Mouse (Mus musculus): ENCODE results near the gene Olfr1424. TPM values are rescaled to one million over a fixed set of nuclear protein-coding genes. Genes with fewer than 3 reads are reported as not detected.

Gene Olfr1424
- polyA plus RNA-seq, 1 experiment from 2014 or later: not detected

DNA sequence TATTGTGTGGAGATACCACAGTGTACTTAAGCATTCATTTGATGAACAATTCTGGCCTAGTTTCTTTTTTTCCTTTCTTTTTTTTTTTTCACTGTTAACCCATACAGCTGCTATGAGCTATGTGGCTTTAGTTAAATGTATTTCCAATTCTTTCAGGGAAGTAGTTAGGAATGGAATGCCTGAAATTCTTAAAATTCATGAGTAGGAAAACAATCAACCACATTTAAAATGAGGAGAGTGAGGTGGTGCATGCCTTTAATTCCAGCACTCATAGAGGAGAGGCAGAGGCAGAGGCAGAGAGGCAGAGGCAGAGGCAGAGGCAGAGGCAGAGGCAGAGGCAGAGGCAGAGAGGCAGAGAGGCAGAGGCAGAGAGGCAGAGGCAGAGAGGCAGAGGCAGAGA is 24.8 kb downstream of the Olfr1424 start:
- DNase-seq (ENCODE audit: low spot score) (no peak), ATAC-seq (ENCODE audit: low FRiP score) (no peak)
- H3K4me3 ChIP-seq (ENCODE audit: low read depth, low read length): no peak overlapping the region
- H3K27me3 ChIP-seq (ENCODE audit: control insufficient read depth, insufficient read depth, low read length): no peaks in the 10 kb centered on the region
- no peak overlapping the region for H3K4me2 ChIP-seq (replicated peaks; ENCODE audit: low read depth, low read length)
- no peaks in the 10 kb centered on the region for H3K9me3 ChIP-seq (ENCODE audit: control insufficient read depth, low read length)
- H3K4me1 ChIP-seq (replicated peaks; ENCODE audit: control insufficient read depth, insufficient read depth, low read length): no peaks in the 10 kb centered on the region
- H3K36me3 ChIP-seq (ENCODE audit: control insufficient read depth, insufficient read depth, low read length): no peaks in the 10 kb centered on the region
- no peak overlapping the region for H3K27ac ChIP-seq (ENCODE audit: low read depth, low read length)
- no peak overlapping the region for H3K9ac ChIP-seq (ENCODE audit: low read depth, low read length)

DNA sequence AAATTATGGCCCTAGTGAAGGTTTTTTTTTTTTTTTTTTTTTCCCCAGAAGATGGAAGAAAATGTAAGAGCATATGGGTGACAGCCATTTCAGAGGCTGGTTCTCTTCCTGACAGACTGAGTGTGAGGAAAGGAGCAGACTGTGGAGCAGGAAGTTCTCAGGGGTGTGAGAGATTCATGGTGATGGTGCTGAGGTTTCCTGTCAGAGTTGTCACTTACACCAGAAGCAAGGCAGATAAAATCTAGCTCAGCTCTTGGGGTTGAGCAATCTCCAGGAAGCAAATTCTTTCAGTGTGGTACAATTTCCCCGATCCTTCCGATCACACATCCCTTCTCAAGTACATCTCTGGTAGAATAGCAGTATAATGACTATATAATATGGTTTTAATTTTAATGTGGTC is 35.9 kb downstream of the Olfr1424 start:
- H3K4me3 ChIP-seq (ENCODE audit: low read depth, low read length): no peak overlapping the region
- no peak for ATAC-seq (ENCODE audit: low FRiP score)
- no peaks in the 10 kb centered on the region for H3K27me3 ChIP-seq (ENCODE audit: control insufficient read depth, insufficient read depth, low read length)
- H3K9ac ChIP-seq (ENCODE audit: low read depth, low read length): no peak overlapping the region
- no peaks in the 10 kb centered on the region for H3K9me3 ChIP-seq (ENCODE audit: control insufficient read depth, low read length)
- no peaks in the 10 kb centered on the region for H3K4me1 ChIP-seq (replicated peaks; ENCODE audit: control insufficient read depth, insufficient read depth, low read length)
- H3K36me3 ChIP-seq (ENCODE audit: control insufficient read depth, insufficient read depth, low read length): no peaks in the 10 kb centered on the region
- no peak overlapping the region for H3K27ac ChIP-seq (ENCODE audit: low read depth, low read length)
- DNase-seq (ENCODE audit: low spot score): no peak
- no peak overlapping the region for H3K4me2 ChIP-seq (replicated peaks; ENCODE audit: low read depth, low read length)
- WGBS: 81% methylated on average over 2 of the region's 2 CpGs

DNA sequence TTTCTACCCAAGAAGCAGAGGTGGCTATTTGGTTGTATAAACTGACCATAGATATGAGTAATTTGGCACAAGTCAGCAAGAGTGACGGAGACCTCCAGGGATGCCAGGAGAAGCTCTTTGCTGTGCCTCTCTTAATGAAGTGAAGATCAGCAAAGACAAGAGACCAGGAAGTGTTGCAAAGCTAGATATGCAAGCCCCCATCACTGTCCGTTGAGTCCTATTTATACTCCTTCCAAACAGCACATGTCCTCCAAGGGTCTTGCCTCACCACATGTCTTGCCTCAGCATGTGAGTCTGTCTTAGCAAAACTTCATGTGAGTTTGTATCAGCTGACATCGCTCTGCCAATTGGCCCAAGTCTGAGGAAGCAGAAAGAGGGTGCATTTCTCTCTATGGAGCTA is 37.1 kb downstream of the Olfr1424 start:
- Histone ChIP-seq H3K4me2 (replicated peaks; ENCODE audit: low read depth, low read length) (no peak overlapping the region), H3K36me3 (ENCODE audit: control insufficient read depth, insufficient read depth, low read length) (no peaks in the 10 kb centered on the region), H3K4me3 (ENCODE audit: low read depth, low read length) (no peak overlapping the region), H3K27me3 (ENCODE audit: control insufficient read depth, insufficient read depth, low read length) (no peaks in the 10 kb centered on the region), H3K4me1 (replicated peaks; ENCODE audit: control insufficient read depth, insufficient read depth, low read length) (no peaks in the 10 kb centered on the region), H3K9ac (ENCODE audit: low read depth, low read length) (no peak overlapping the region), H3K9me3 (ENCODE audit: control insufficient read depth, low read length) (no peaks in the 10 kb centered on the region), H3K27ac (ENCODE audit: low read depth, low read length) (no peak overlapping the region)
- DNase-seq (ENCODE audit: low spot score) (no peak), ATAC-seq (ENCODE audit: low FRiP score) (no peak)
- 91% methylated on average over 3 of the region's 3 CpGs for WGBS

DNA sequence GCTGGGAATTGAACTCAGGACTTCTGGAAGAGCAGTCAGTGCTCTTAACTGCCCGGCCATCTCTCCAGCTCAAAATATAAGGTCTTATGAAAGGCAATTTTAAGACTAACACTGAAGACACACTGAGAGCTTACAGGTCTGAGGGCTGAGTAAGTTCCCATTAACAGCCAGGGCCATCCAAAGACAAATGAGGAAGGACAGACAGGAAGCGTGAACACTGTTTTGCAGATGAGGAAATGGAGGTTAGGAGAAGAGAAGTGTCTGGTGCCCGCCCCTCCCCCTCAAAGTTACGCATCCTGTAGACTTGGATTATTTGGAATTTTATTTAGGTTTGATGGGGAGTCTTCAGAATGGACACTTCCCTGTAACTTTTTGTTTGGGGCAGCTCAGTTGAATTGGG is 38.3 kb downstream of the Olfr1424 start:
- Histone ChIP-seq H3K9ac (ENCODE audit: low read depth, low read length) (no peak overlapping the region), H3K4me3 (ENCODE audit: low read depth, low read length) (no peak overlapping the region), H3K27me3 (ENCODE audit: control insufficient read depth, insufficient read depth, low read length) (no peaks in the 10 kb centered on the region), H3K9me3 (ENCODE audit: control insufficient read depth, low read length) (no peaks in the 10 kb centered on the region), H3K4me1 (replicated peaks; ENCODE audit: control insufficient read depth, insufficient read depth, low read length) (no peaks in the 10 kb centered on the region), H3K36me3 (ENCODE audit: control insufficient read depth, insufficient read depth, low read length) (no peaks in the 10 kb centered on the region), H3K27ac (ENCODE audit: low read depth, low read length) (no peak overlapping the region), H3K4me2 (replicated peaks; ENCODE audit: low read depth, low read length) (no peak overlapping the region)
- no peak for DNase-seq (ENCODE audit: low spot score)
- ATAC-seq (ENCODE audit: low FRiP score): no peak
- 92% methylated on average over 4 of the region's 4 CpGs for WGBS

DNA sequence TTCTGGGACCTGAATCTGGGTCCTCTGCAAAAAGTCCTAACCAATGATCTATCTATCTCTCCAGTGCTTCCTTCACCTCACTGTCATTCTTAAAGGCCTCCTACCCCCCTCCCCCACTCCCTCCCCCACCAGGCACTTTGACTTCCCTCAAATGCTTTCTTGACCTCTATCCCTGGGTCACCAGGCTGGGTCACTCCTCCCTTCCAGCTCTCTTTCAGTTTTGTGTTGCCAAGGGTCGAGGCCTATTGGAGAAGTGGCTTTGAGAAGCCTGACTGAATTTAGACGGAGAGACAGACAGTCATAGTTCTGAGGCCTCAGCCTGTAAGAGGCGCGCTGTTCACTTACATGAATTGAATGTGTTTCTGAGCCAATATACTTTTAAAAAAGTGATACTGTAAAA is 46.3 kb downstream of the Olfr1424 start:
- Histone ChIP-seq H3K27ac (ENCODE audit: low read depth, low read length) (no peak overlapping the region), H3K4me2 (replicated peaks; ENCODE audit: low read depth, low read length) (no peak overlapping the region), H3K9ac (ENCODE audit: low read depth, low read length) (no peak overlapping the region), H3K4me3 (ENCODE audit: low read depth, low read length) (no peak overlapping the region), H3K36me3 (ENCODE audit: control insufficient read depth, insufficient read depth, low read length) (no peaks in the 10 kb centered on the region), H3K9me3 (ENCODE audit: control insufficient read depth, low read length) (no peaks in the 10 kb centered on the region), H3K27me3 (ENCODE audit: control insufficient read depth, insufficient read depth, low read length) (no peaks in the 10 kb centered on the region), H3K4me1 (replicated peaks; ENCODE audit: control insufficient read depth, insufficient read depth, low read length) (no peaks in the 10 kb centered on the region)
- DNase-seq (ENCODE audit: low spot score) (no peak), ATAC-seq (ENCODE audit: low FRiP score) (no peak)
- WGBS: 59% methylated on average over 4 of the region's 4 CpGs

DNA sequence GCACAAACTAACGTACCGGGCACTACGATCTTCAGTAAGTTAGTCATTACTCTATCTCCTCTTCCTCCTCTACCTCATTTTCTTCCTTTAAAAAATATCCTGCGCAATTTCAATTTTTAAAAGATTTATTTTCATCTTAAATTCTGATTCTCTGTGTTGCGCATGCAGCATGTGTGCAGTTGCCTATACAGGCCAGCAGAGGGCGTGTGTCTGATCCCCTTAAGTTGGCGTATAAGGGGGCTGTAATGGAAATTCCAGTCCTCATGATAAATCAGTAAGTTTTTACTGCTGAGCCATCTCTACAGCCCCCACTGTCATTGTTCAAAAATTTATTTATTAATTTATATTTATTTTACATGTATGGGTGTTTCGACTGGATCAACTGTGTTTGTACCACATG is 46.8 kb downstream of the Olfr1424 start:
- Histone ChIP-seq H3K27ac (ENCODE audit: low read depth, low read length) (no peak overlapping the region), H3K27me3 (ENCODE audit: control insufficient read depth, insufficient read depth, low read length) (no peaks in the 10 kb centered on the region), H3K4me2 (replicated peaks; ENCODE audit: low read depth, low read length) (no peak overlapping the region), H3K9me3 (ENCODE audit: control insufficient read depth, low read length) (no peaks in the 10 kb centered on the region), H3K9ac (ENCODE audit: low read depth, low read length) (no peak overlapping the region), H3K36me3 (ENCODE audit: control insufficient read depth, insufficient read depth, low read length) (no peaks in the 10 kb centered on the region), H3K4me1 (replicated peaks; ENCODE audit: control insufficient read depth, insufficient read depth, low read length) (no peaks in the 10 kb centered on the region), H3K4me3 (ENCODE audit: low read depth, low read length) (no peak overlapping the region)
- DNase-seq (ENCODE audit: low spot score): no peak
- WGBS: 69% methylated on average over 8 of the region's 8 CpGs
- ATAC-seq (ENCODE audit: low FRiP score): no peak

DNA sequence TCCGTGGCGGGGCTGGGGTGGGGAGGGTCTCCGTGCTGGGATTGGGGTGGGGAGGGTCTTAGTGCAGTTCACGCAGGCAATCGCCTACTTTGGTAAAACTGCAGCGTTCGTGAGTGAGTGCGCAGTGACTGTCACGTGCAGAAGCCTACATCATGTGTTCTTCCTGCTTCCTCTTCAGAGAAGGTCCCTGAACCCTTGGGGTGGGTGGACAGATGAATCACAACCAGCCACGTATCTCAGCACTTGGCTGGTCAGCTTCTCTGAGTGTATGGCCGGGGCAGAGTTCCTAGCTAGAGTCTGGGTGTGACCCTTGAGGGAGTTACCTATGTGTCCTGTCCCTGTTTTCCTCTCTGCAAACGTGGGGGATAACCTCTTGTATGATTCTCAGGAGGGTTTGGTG is 49.3 kb downstream of the Olfr1424 start:
- H3K4me1 ChIP-seq (replicated peaks; ENCODE audit: control insufficient read depth, insufficient read depth, low read length): no peaks in the 10 kb centered on the region
- H3K9ac ChIP-seq (ENCODE audit: low read depth, low read length): 0 out of 2 replicates have a peak overlapping the region, but pooled peaks have one; percentile 31
- H3K27me3 ChIP-seq (ENCODE audit: control insufficient read depth, insufficient read depth, low read length): no peaks in the 10 kb centered on the region
- H3K36me3 ChIP-seq (ENCODE audit: control insufficient read depth, insufficient read depth, low read length): no peaks in the 10 kb centered on the region
- DNase-seq (ENCODE audit: low spot score) (peak; percentile 49), ATAC-seq (ENCODE audit: low FRiP score) (no peak)
- no peak overlapping the region for H3K27ac ChIP-seq (ENCODE audit: low read depth, low read length)
- 0% methylated on average over 10 of the region's 12 CpGs for WGBS
- peak overlapping the region; percentile 63 for H3K4me3 ChIP-seq (ENCODE audit: low read depth, low read length)
- H3K4me2 ChIP-seq (replicated peaks; ENCODE audit: low read depth, low read length): peak overlapping the region; percentile 43
- no peaks in the 10 kb centered on the region for H3K9me3 ChIP-seq (ENCODE audit: control insufficient read depth, low read length)

DNA sequence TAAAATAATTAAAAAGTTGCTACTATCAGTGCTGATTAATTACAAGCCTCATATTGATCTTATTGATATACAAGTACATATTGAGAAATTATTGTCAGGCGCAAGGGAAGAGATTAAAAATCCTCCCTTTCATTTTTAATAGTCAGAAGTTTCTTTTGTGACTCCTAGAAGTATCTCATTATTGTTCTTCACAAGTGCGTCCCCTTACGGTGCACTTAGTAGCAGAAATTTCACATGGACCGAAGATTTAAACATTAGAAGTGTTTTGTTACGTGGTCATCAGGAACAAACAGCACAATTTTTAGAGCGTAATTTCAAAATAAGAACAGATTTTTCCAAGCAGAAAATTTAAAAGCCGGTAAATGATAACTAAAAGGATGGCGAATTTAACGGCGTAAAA is 49.9 kb downstream of the Olfr1424 start:
- ATAC-seq (ENCODE audit: low FRiP score): no peak
- no peaks in the 10 kb centered on the region for H3K4me1 ChIP-seq (replicated peaks; ENCODE audit: control insufficient read depth, insufficient read depth, low read length)
- H3K27me3 ChIP-seq (ENCODE audit: control insufficient read depth, insufficient read depth, low read length): no peaks in the 10 kb centered on the region
- 2% methylated on average over 10 of the region's 10 CpGs for WGBS
- H3K4me3 ChIP-seq (ENCODE audit: low read depth, low read length): peak overlapping the region; percentile 63
- no peak overlapping the region for H3K27ac ChIP-seq (ENCODE audit: low read depth, low read length)
- no peak overlapping the region for H3K9ac ChIP-seq (ENCODE audit: low read depth, low read length)
- peak overlapping the region; percentile 43 for H3K4me2 ChIP-seq (replicated peaks; ENCODE audit: low read depth, low read length)
- peak; percentile 18 for DNase-seq (ENCODE audit: low spot score)
- no peaks in the 10 kb centered on the region for H3K36me3 ChIP-seq (ENCODE audit: control insufficient read depth, insufficient read depth, low read length)
- no peaks in the 10 kb centered on the region for H3K9me3 ChIP-seq (ENCODE audit: control insufficient read depth, low read length)

DNA sequence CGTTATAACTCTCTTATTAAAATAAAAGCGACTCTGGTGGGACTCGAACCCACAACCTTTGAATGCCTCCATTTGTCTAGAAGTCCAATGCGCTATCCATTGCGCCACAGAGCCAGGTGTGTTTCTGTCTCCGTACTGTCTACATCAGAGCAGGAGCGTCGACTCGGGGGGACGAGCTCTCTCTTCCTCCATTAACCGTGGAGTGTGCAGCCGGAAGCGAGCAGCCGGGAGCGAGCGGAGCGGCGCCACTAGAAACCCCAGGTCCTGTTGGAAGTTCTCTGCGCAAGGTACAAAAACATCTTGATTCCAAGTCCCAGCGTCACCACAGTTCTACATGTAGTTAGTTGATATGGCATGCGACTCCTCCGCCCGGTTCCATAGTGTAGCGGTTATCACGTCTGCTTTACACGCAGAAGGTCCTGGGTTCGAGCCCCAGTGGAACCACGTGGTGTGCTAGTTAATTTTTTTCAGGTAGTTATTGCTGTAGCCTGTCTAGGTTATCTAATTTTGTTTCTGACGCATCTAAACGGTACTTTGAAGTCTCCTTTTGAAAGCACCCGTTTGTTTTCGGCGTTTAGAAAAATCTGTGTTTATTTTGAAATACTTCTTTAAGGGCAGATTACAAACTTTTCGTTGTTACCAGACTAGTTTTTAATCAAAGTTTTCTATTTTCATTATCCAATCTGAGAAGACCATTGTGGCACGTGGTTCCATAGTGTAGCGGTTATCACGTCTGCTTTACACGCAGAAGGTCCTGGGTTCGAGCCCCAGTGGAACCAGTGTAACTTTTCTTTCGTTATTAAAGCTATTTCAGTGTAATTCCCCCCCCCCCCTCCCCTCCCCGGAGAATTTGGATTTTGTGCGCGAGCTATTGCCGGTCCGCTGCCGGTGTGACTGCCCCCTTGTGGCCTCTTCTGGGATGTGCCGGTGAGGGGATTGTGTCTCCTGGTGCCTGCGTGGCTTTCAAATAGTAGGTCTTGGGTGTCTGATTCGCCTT is 50.6 kb downstream of the Olfr1424 start:
- Histone ChIP-seq H3K4me2 (replicated peaks; ENCODE audit: low read depth, low read length) (peak overlapping the region; percentile 54), H3K4me1 (replicated peaks; ENCODE audit: control insufficient read depth, insufficient read depth, low read length) (no peaks in the 10 kb centered on the region), H3K27ac (ENCODE audit: low read depth, low read length) (no peak overlapping the region), H3K36me3 (ENCODE audit: control insufficient read depth, insufficient read depth, low read length) (no peaks in the 10 kb centered on the region), H3K9me3 (ENCODE audit: control insufficient read depth, low read length) (no peaks in the 10 kb centered on the region), H3K9ac (ENCODE audit: low read depth, low read length) (no peak overlapping the region; the same call in 1 of the 2 replicates), H3K4me3 (ENCODE audit: low read depth, low read length) (peak overlapping the region; percentile 63), H3K27me3 (ENCODE audit: control insufficient read depth, insufficient read depth, low read length) (no peaks in the 10 kb centered on the region)
- peak; percentile 85 for ATAC-seq (ENCODE audit: low FRiP score)
- WGBS: under 1% methylated on average over 49 of the region's 49 CpGs
- DNase-seq (ENCODE audit: low spot score): peak; percentile 96

All from hindbrain, embryonic 11.5 days (tissue).